Mouse (Mus musculus): Measurements from ENCODE around the gene Prkar1a.

GRCm38 (mm10) chr11:109715311-109715781 is 66.1 kb downstream of the Prkar1a start:
- TF ChIP-seq CTCF (IDR thresholded peaks at IDR 0.05; ENCODE audit: control insufficient read depth, insufficient read depth, low read length): no peak
- TF ChIP-seq POLR2A (IDR thresholded peaks at IDR 0.05; ENCODE audit: borderline replicate concordance, control insufficient read depth, low read depth, low read length): no peak

Measured in bone marrow, adult 2 months (tissue).